In the genomic region with DNA sequence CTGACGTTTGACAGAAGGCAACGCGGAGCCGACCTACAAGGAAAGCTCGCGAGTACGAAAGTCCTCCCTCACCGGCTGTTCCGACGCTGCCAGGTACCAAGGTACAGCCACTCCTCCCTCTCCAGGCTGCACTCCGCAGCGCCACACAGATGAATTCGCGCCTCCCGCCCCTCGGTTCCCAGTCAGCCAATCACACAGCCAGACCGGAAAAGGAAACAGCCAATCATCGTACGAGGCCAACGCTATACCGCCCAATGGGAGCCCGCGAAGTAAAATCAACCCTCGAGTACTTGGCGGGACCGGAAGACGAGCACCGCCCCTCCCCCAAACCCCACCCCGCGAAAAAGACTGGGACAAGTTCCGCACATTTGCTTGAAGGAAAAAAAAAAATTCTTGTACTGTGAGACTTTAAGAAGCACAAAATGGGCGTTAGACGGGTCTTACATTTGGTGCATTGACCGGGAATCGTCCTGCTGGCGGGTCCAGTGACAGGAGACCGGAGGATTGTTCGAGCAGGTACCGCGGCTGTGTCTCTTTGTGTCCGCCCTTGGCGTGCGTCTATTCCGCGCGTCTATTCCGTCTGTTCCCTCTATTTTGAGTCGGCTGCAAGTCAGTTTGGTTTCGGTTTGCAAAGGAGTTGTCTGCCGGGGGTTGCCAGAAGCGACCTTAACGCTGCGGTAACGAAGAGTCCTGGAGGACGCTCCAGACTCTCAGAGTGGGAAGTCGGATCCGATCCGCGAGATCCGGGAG, we compare ENCODE assay signal across 8 mouse cellular contexts. TPM values are rescaled to one million over a fixed set of nuclear protein-coding genes. Genes with fewer than 3 reads are reported as not detected.
DNase-seq lines count a peak whose midpoint lies in the region; ATAC-seq and TF ChIP-seq lines count a peak whose summit lies in the region.

A gene (minus strand): TSS at position 157 of the 750 bp plus-strand sequence.

- TF ChIP-seq CTCF in lung, adult 2 months (IDR thresholded peaks at IDR 0.05; ENCODE audit: insufficient read depth, low read length), result no peak

- in situ Hi-C loops in ES-E14 (cut with MboI; ENCODE audit: low sequenced_read_pairs in 2 of 2, unreplicated experiment in 2 of 2), result no loop called here

- H3K27ac ChIP-seq in ES-E14 (ENCODE audit: insufficient read depth, low read depth, low read length, poor library complexity, severe bottlenecking), result peak within 1 kb of the TSS; percentile 48; the same call in 1 of the 2 replicates
- peak within 1 kb of the TSS; percentile 83 for H3K27ac ChIP-seq in forebrain, embryonic 15.5 days (replicated peaks)

- DNase-seq in ES-E14 (ENCODE audit: low read depth, low spot score), result peak; percentile 98
- DNase-seq in cerebellum, adult 11-12 months, result peak; percentile 86
- peak; percentile 86 for DNase-seq in heart, postnatal 25 days (ENCODE audit: low spot score)
- peak; percentile 82 to 92 for DNase-seq in layer of hippocampus, adult 18-20 months (ENCODE audit: low spot score in 2 of 2)
- DNase-seq in lung, adult 2 months, result peak; percentile 88
- peak; percentile 82 to 90 for DNase-seq in thymus, adult 18-20 months

- no peaks in the 10 kb centered on the region for H3K9me3 ChIP-seq in ES-E14 (ENCODE audit: control insufficient read depth, insufficient read depth, low read depth, low read length)
- peaks cover 3% of the 10 kb centered on the region; the same call in 1 of the 2 replicates for H3K9me3 ChIP-seq in forebrain, embryonic 15.5 days

- intact Hi-C loops in heart, postnatal 25 days (cut with DNase I), result loop anchor here (5.0 kb wide), 1 partner anchor 281 kb away; a partner anchor contains a TSS

- peak within 1 kb of the TSS; percentile 80 for H3K4me2 ChIP-seq in forebrain, embryonic 15.5 days (replicated peaks)

- no peaks in the 10 kb centered on the region for H3K27me3 ChIP-seq in forebrain, embryonic 15.5 days

- peak; percentile 99 for ATAC-seq in forebrain, embryonic 15.5 days (replicated peaks)
- ATAC-seq in neutrophil, adult 5-6 weeks (ENCODE audit: extremely low read depth, insufficient number of reproducible peaks, low FRiP score, poor library complexity, severe bottlenecking), result peak; percentile 99

- under 1% methylated on average over 60 of the region's 60 CpGs for WGBS in forebrain, embryonic 15.5 days
- WGBS in lung, adult 2 months, result under 1% methylated on average over 60 of the region's 60 CpGs

- H3K4me3 ChIP-seq in ES-E14 (ENCODE audit: insufficient read depth in 1 of 2, low read depth in 1 of 2, low read length in 2 of 2, poor library complexity in 1 of 2, severe bottlenecking in 1 of 2), result peak within 1 kb of the TSS; percentile 87 to 89
- peak within 1 kb of the TSS; percentile 92 for H3K4me3 ChIP-seq in forebrain, embryonic 15.5 days
- peak within 1 kb of the TSS; percentile 95 for H3K4me3 ChIP-seq in lung, adult 2 months (replicated peaks; ENCODE audit: extremely low read depth, low read depth, low read length)

- H3K9ac ChIP-seq in ES-E14 (ENCODE audit: insufficient read depth, low read depth, low read length, poor library complexity, severe bottlenecking), result peak within 1 kb of the TSS; percentile 93
- peak within 1 kb of the TSS; percentile 85 for H3K9ac ChIP-seq in forebrain, embryonic 15.5 days (replicated peaks)

- H3K4me1 ChIP-seq in ES-E14 (ENCODE audit: control insufficient read depth in 2 of 2, insufficient read depth in 2 of 2, low read length in 2 of 2, poor library complexity in 1 of 2), result no peaks in the 10 kb centered on the region; a peak in 1 of 4 replicates
- peaks cover 16% of the 10 kb centered on the region; the same call in 1 of the 2 replicates for H3K4me1 ChIP-seq in forebrain, embryonic 15.5 days
- H3K4me1 ChIP-seq in lung, adult 2 months (ENCODE audit: control insufficient read depth, insufficient read depth, low read length), result no peaks in the 10 kb centered on the region

- 0 out of 2 replicates have a peak, but pooled peaks have one; percentile 33 for TF ChIP-seq POLR2A in lung, adult 2 months (IDR thresholded peaks at IDR 0.05; ENCODE audit: borderline replicate concordance, extremely low read depth, low read depth, low read length)

- H3K36me3 ChIP-seq in ES-E14 (ENCODE audit: control insufficient read depth, insufficient read depth, low read length, poor library complexity, severe bottlenecking), result peaks cover 17% of the 10 kb centered on the region
- peaks cover 36% of the 10 kb centered on the region for H3K36me3 ChIP-seq in forebrain, embryonic 15.5 days

TF ChIP-seq in ES-E14, 5 proteins besides CTCF, POLR2A, EP300 and RAD21:
- TF ChIP-seq MAFK (IDR thresholded peaks at IDR 0.05; ENCODE audit: insufficient read depth, low read depth, low read length), result no peak
- TF ChIP-seq ZC3H11A (IDR thresholded peaks at IDR 0.05; ENCODE audit: borderline replicate concordance, low read depth, low read length), result no peak
- TF ChIP-seq CHD2 (IDR thresholded peaks at IDR 0.05; ENCODE audit: low read depth, low read length), result peak; percentile 78
- peak; percentile 60 for TF ChIP-seq ZNF384 (IDR thresholded peaks at IDR 0.05; ENCODE audit: low read depth, low read length)
- 0 out of 2 replicates have a peak, but pooled peaks have one; percentile 37 for TF ChIP-seq HCFC1 (IDR thresholded peaks at IDR 0.05; ENCODE audit: borderline replicate concordance, insufficient read depth, low read length)

RNA-seq across cellular contexts. Expression of the gene that starts here (rescaled TPM):
- 9.7 and 10.3 TPM in 2 replicates for total RNA-seq in ES-E14 (2012; rRNA removed)
- polyA plus RNA-seq in forebrain, embryonic 15.5 days (2015; fragmentation: Nextera tagmentation; extraction: Ambion mirVana), result 3.2 and 4.3 TPM in 2 replicates
- total RNA-seq in heart, postnatal 25 days (2021), result under 1 TPM; 0.55 to 0.59 TPM
- under 1 TPM in 1 of 2 experiments, not detected in 1; 0.10 TPM for total RNA-seq in layer of hippocampus, adult 18-20 months (2021)
- polyA plus RNA-seq in lung, adult 2 months (2012; rRNA removed), result 0.06 and 0.14 TPM in 2 replicates
- total RNA-seq in neutrophil, adult 5-6 weeks (2017), result 0.49 and 1.6 TPM in 2 replicates

Comparison
In these comparisons a context has a peak if more than half of its experiments do, and no peak if none do; other contexts are left out.
1. Peak in every context shown above with its lines: DNase-seq, ATAC-seq, H3K4me3 ChIP-seq and H3K27ac ChIP-seq.
2. Peak in DNase-seq in heart, postnatal 25 days; RNA of the gene not detected or under 1 TPM.
3. Peak in DNase-seq in layer of hippocampus, adult 18-20 months; RNA of the gene not detected or under 1 TPM.
4. Peak in DNase-seq and H3K4me3 ChIP-seq in lung, adult 2 months; RNA of the gene not detected or under 1 TPM.